Mouse (Mus musculus) right cerebral cortex, adult 2 months (tissue): ENCODE results near the gene Snrpg.
"Not testable (repeated sequence)": the region's sequence is repeated elsewhere in the genome, so short reads cannot be mapped to it uniquely, and the experiment has no call there.

Experiments
- DNase-seq, 2 experiments: peaks; one replicate each; pipeline ENCODE4 v3.0.0; 2021 to 2022; ENCODE audit warnings: low spot score in 2 of 2

The Snrpg gene

DNA sequence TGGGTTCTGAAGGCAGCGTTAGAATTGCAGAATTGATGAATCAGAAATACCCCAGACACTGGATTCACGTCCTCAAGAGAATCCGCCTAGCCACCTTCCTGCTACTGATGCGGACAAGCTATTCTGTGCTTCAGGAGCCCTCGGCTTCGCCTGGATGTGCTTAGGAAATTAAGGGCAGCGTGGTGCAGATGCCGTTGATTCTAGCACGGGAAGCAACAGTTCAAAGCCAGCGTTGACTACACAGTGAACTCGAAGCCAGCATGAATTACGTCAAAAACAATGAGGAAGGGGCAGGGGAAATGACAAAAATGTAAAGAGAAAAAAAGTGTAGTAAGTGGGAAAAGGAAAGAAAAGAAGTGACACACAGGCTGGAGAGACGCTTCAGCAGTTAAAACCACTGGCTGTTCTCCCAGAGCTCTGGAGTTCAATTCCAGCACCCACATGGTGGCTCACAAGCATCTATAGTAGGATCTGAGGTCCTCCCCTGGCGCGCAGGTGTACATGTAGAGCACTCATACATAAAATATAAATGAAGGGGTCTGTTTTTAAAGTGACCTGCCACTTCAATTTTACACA lies at the start of gene Snrpg:
Gene Snrpg, plus strand, starts transcription at position 541 of the 576 bp plus-strand sequence.
- DNase-seq: peak in 1 of 2 experiments; percentile 12

DNA sequence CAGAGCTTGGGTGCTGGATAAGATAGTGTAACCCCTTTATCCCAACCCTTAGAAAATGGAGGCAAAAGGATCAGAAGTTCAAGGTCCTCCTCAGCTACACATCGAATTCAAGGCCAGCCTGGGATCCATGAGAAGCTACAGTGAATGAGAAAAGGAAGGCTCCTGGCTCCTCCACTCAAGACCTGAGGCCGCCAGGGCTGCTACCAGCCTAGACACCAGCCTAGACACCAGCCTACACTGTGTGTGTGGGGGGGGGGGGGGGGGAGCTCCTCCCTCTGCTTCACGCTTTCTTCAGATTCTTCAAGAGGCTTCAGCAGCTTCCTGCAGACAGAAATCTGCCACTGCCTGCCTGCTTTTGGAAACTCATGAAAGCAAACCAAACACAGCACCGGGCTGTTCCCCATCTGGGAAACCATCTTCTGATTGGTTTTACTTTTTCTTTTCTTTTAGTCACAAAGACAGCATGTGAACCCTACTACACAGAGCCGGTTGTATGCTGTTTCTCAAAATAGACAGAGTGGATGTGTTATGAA lies 49.0 kb upstream of the Snrpg start:
- no peak for DNase-seq

DNA sequence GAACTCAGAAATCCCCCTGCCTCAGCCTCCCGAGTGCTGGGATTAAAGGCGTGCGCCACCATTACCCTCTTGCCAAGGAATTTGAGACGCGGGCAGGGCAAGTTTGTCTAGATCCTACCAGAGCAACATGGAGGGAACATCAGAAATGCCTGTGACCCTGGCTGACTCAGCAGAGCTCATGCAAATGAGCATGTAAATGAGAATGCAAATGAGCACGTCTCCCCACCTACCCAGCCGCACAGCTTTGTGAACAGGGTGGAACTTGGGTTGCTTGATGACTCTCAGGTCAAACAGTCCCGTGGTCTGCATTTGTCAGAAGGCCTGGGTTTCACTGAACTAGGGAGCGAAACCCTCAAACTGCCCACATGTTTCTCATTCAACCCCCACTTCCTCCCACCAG lies 48.1 kb upstream of the Snrpg start:
- DNase-seq: no peak

DNA sequence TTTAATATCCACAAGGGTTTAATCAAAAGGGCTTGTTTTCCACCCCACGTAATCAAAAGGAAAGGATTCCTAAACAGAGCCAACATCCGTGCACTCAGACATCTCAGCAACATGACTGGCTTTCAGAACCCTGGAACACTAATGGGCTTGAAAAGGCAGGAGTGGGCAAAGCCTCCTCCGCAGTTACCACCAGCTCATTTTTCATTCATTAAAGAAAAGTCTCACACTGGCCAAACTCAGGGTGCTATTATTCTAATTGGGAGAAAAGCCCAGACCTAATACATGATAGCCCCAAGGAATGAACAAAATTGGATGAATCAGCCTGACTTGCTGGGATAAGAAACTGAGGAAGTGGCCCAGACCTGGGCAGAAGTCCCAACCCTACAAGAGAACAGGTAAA lies 46.7 kb upstream of the Snrpg start:
- DNase-seq: no peak

DNA sequence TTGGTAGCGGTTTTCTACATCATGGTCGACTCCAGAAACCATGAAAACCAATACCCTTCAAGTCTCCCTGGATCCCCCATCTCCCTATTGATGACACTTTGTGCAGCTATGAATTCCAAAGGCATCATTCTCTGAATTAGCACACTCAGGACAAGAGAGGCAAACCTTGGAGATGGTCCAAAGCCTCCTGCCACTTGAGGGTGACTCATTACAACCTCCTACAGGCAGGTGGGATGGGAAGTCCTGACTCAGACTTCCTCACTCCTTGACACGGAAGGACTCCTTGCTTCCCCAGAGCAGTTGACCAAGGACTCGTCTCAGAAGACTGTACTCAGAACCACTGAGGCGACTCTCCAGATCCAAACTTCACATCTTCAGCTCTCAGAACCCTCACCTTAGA lies 45.5 kb upstream of the Snrpg start:
- peak; percentile 17 to 22 for DNase-seq

DNA sequence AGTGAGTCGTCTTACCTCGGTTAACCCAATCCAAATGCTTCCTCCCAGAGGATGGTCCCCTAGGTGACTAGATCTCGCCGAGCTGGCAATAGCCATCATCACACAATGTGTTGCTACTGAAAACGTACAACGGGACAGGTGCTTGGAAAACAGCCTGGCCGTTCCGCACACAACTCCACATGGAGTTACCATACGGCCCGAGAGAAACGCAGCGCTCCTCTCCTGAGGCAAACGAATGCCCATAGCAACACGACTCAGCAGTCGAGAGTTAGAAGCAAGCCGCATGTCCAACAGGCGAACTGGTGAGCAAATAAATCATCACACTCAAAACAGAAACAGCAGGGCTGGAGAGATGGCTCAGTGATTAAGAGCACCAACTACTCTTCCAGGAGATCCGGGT lies 44.2 kb upstream of the Snrpg start:
- no peak for DNase-seq

DNA sequence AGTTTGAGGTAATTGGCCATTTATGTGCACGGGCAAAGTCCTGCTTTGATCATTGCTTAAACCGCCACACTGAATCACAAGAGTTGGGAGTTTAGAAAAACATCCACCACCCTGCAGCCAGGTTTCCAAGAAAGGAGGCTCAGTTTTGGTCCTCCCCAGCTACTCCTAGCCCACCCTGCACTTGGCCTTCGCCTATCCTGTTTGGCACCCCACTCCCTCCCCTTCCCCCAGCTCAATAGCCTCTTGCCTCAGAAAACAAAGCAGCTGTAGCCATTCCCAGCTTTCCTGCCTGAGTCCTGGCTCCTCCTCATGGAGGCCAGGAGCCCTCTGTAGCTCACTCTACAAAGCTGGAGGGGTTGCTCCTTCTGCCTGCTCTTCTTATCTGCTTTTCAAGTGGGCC lies 42.7 kb upstream of the Snrpg start:
- no peak for DNase-seq

DNA sequence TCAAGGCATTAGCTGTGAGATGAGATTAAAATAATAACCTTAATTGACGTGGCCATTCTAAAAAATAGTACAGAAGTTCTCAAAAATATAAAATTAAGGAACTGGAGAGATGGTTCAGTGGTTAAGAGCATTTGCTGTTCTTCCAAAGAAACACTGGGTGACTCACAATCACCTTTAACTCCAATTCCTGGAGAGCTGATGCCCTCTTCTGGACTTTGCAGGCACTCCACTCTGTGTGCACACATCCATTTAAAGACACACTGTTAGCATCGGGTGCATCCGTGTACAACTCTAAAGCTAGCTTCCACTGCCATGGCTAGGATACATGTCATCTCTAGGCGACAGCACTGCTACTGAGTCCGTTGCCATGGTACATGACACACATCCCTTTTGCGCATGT lies 41.2 kb upstream of the Snrpg start:
- DNase-seq: no peak

DNA sequence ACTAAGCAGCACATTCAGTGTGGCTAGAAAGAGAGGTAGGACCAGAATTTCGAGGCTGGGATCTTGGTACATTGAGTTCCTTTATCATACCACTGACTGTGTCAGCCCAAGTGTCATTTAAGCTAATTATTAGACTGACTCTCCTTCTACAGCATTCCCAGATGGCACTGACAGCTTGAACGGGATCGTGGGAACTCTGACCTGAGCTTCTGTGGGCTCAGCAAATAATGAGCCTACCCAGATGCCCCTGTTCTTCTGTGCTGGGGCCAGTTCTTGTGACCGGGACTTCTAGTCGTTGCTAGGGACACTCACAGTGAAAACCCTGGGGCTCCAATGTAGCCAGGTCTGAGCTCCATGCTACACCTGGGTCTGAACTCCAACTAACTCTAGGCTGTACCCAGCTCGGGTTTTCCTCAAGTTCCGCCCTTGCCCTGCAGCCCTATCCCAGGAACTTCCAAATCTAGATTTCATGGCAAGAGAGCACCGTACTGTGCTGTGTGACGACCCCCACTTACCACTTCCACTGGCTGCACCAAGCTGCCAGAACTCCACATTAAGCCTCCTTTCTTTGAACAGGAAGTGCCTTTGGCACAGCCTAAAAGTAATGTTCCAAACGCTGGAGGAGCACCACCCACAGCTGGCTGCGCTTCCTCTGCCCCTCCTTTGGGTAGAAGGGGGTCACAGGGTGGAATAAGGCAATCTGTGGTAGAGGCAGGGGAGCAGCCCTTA lies 35.8 kb upstream of the Snrpg start:
- no peak for DNase-seq

DNA sequence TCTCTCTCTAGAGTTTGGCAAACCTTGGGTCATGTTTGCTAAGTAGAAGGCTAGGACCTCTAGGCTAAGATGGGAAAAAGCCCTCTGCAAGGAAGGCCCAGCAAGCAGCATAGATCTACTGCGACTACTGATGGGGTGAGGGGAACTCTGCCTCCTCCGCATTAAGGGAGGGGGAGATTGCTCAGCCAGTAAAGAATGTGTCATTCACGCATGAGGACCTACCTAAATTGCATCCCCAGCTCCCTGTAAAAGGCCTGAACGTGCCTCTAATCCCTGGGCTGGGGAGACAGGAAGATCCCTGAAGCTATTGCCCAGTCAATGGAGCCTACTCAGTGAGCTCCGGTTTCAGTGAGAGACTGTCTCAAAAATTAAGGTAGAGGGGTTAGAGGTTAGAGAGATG lies 35.2 kb upstream of the Snrpg start:
- DNase-seq: no peak

DNA sequence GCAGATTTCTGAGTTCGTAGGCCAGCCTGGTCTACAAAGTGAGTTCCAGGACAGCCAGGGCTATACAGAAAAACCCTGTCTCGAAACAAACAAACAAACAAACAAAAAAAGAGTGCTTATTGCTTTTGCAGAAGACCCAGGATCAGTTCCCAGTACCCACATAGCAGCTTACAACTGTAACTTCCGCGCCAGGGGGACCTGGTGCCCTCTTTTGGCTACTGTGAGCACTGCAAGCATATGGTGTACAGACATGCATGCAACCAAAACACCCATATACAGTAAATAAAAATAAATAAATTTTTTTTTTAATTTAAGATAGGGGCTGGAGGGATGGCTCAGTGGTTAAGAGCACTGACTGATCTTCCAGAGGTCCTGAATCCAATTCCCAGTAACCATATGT lies 34.8 kb upstream of the Snrpg start:
- not testable (repeated sequence) for DNase-seq

DNA sequence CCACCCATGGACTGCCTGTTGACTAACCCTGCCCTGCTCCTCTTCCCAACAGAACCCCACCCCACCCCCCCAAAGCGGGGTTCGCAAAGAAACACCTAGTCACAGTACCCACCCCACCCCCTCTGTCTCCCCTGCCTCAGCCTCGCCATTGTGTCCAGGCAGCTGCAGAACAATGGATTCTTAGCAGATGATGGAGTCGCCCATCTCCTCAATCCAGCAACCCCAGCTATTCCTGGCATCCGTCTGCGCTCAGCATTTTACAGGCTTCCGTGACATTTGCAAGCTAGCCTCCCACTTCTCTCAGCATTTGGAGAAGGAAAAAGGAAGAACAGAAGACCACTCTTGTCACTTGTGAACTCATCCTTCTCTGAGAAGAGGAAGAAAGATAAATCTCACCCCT lies 27.4 kb upstream of the Snrpg start:
- DNase-seq: peak; percentile 36 to 45

DNA sequence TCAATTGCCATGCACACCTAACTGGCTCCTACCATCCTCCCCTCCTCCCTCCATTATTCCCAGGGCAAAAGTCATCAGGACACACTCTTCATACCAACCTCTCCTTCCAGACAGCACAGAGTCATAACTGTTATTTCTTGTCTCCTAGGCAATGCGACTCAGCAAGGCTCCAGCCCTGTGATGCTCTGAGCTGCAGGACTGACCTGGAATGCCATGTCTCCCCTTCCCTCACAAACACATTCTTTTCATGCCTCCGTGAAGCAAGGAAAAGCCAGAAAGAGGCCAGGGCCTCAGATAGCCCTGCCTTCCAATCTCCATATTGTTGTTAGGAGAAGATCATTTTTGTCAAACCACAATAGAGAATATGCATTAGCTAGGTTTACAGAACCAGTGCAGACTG lies 25.0 kb upstream of the Snrpg start:
- no peak for DNase-seq

DNA sequence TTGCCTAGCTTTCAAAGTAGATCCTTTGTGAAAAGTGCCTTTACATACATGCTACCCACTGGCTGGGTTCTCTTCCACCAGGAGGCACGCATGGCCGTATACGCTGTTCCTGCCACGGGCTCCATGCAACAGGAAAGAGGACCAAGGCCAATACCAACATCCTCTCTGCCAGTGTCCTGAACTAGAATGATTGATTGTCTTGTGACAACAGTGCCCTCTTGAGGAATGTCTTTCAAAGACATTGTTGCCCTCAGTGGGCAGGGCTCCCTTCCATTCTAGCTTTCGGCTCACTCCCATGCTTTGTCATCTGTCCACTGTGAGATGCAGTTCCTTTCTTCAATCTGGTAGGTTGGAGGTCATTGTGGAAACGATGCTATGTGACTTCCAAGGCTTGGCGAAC lies 21.8 kb upstream of the Snrpg start:
- no peak for DNase-seq

DNA sequence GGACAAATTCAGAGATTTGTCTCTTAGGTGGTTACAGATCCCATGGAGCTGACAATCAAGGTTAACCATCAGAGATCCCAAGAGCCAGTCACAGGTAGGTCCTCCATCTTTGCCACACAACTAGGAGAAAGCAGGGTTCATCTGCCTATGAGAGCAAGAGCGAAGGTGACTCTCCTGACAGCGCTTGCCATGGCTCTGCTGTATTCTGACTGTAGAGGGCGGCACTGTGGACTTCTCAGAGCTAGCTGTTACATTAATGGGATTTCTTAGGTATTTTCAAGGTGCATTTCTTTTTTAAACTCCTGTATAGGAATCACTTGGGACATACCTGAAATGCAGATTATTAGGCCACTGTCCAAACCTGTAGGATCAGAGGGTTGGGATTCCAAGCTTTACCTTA lies 16.2 kb upstream of the Snrpg start:
- DNase-seq: no peak

DNA sequence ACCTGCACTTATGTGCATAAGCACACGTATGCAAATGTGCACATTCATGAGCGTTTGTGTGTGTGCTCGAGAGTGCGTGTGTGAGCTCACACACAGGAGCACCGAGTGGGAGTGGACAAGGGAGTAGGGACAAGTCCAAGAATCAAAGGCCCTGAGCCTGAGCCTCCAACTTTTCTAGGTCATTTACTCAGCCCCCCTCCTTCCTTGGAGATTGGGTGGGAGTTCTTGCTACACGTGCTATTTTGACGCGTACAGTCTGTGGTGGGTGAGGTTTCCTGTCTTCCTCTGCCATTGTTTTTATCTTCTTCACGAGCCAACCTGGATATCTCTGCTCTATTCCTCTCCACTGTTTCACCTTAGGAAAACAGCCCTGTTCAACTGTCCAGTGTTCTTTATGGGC lies 14.1 kb upstream of the Snrpg start:
- DNase-seq: no peak

DNA sequence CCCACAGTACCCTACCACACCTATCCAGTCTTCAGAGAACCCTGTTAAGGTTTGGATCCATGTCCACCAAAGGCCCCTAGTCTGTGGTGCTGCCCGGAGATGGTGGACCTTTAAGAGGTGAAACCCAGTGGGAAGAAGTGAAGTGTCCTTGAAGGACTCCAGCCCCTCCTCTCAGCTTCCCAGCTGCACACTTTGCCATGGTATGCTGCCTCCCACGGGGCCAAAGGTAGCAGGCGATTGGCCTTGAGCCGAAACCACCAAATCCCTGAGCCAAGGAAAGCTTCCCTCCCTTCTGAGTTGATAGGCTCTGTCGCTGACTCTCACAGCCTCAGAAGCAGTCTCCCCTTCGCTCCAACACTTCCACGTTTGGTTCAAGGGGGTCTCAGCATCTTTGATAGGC lies 10.4 kb upstream of the Snrpg start:
- no peak for DNase-seq

DNA sequence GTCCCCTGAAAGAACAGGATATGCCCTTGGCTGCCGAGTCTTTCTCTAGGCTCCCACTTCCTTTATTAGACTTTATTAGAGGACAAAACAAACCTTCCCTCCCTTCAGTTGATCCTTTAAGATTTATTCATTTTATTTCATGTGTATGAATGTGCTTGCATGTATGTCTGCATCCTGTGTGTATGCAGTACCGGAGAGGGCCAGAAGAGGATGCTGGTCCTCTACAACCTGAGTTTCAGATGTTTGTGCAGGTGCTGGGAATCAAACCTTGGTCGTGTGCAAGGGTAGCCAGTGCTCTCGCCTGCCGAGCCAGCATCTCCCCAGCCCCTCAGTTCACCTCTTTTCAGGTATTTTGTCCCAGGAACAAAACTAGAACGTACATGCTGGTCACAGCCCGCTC lies 9.7 kb upstream of the Snrpg start:
- no peak for DNase-seq

DNA sequence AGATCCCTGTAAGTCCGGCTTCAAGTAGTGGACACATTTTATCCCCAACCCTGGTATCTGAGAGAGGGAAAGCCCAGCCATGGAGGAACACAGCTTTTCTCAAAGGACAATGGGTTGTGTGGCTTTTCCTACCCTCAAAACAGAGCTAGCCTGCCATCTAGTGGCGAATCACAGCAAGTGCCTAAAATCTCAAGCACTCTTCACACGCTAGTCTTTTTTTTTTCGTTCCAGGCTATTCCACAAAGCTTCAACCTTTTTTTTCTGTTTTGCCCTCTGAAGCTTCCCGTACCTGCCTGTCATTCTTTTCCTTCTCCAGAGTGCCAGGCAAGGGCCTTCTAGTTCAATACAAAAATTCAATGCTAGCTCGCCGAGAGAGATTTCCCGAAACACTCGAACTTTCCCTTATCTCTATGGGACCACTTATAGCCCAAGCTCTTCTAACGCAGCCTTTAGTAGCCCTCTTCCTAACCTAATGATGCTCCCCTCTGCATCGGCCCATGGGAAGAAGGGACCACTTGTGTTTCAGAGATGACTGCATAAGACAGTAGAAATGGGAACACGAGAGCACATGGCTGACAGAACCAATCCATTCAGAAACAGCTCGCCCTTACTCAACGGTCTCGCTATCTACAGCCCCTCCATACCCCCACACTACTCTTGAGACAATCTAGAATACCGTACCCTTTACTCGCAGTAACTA lies 6.5 kb upstream of the Snrpg start:
- peak; percentile 81 to 89 for DNase-seq

DNA sequence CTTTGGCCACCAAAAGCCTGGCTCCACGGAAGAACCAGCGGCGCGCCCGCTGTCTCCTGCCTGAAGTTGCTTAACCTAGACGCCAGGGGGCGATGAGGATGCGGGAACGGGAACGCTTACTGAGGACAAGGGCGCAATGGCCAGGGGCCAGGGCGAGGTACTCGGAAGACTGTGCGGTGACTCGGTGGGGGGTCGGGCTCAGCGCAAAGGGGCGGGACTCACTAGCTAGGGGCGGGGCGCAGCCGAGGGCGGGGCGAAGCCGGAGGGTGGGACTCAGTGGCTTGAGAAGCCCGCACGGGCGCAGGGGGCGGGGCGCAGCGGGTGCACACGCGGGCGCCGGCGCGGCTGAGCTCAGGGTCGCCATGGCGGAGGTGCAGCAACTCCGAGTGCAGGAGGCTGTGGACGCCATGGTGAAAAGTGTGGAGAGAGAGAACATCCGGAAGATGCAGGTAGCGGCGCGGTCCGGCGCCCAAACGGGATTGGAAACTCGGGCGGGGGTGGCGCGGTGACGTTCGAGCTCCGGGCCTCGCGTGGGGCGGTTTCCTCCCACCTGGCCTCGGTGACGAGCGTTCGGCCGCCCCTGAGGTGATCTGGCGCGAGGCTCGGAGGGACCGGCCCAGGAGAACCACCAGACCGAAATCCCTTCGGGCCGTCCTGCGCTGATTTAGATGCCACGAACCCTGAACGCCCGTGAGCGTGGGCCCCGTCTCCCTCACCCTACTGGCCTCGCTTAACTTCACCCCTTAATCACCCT lies 5.6 kb upstream of the Snrpg start, which contains the start of gene Fam136a:
Gene Fam136a, plus strand, starts transcription at position 276 of the 754 bp plus-strand sequence.
- peak; percentile 90 to 92 for DNase-seq

DNA sequence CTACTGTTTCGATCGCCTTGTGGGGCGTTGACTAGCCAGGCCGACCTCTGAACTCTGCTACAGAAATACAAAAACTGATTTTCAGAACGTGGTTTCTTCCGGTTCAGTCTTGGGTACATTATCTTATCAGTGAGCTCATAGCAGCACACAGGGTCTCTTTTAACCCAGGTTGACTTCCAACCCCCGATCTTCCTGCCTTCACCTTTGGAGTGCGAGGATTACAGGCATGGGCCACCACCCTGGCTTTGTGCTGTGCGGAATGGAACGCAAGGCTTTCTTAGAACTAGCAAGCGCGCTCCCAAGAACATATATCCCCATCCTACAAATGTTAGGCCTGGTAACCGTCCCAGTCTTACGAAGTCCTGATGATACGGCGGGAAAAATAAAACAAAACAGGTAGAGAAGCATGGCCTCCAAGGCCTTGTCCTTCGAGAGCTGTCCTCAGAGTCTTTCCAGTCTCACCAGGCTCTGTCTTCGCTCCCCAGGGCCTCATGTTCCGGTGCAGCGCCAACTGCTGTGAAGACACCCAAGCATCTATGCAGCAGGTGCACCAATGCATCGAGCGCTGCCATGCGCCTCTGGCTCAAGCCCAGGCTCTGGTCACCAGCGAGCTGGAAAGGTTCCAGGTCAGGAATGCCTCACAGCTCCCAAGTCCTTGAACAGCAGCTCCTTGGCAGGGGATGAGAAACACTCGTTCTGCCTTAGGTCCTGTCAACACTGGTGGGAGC lies 4.8 kb upstream of the Snrpg start:
- DNase-seq: peak; percentile 34 to 38
